Mouse (Mus musculus) heart, adult 11 months (tissue): Measurements from ENCODE around the gene Tmc2.

Experiments used
- DNase-seq: peaks from one replicate; pipeline ENCODE4 v3.0.0; 2022

The Tmc2 gene

DNA sequence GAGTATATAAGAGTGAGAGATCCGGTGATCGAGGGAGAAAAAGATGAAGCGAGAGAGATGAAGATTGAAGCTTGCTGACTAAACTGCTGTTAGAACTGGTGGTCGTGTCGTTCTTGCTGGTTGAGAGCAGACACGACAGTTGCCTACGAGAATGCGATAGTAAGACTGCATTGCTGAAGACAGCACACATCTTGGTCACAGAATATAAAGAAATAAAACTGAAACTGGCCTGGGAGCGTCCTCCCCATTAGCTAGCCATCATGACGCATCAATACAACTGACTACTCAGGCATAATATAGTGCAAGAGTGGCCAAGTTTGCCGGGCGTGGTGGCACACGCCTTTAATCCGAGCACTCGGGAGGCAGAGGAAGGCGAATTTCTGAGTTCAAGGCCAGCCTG lies at the start of gene Tmc2:
TSS of gene Tmc2 (plus strand) at position 301 of the 400 bp plus-strand sequence.
- no peak for DNase-seq

GRCm38 (mm10) chr2:130146089-130146668 lies 48.8 kb upstream of the Tmc2 start:
- DNase-seq = peak; percentile 73

- peak; percentile 76 for DNase-seq
Measured at GRCm38 (mm10) chr2:130155171-130155570, 39.8 kb upstream of the Tmc2 start.

DNA sequence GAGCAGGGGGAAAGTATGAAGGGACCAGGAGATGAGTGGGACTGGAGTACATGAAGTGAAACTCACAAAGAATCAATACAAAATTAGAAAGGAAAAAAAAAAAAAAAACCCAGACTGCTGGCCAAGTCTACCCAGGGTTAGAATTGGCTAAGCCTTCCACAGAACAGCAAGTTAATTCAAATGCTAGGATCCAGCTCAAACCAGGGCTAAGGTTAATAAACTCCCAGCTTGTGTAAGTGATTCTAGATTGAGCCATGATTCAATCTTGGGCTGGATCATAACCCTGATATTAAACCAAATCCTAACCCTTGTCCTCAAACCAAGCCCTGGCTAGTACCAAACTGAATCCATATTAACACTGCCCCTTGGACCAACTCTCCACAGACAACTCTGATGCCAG lies 39.1 kb upstream of the Tmc2 start:
- peak; percentile 23 for DNase-seq

DNA sequence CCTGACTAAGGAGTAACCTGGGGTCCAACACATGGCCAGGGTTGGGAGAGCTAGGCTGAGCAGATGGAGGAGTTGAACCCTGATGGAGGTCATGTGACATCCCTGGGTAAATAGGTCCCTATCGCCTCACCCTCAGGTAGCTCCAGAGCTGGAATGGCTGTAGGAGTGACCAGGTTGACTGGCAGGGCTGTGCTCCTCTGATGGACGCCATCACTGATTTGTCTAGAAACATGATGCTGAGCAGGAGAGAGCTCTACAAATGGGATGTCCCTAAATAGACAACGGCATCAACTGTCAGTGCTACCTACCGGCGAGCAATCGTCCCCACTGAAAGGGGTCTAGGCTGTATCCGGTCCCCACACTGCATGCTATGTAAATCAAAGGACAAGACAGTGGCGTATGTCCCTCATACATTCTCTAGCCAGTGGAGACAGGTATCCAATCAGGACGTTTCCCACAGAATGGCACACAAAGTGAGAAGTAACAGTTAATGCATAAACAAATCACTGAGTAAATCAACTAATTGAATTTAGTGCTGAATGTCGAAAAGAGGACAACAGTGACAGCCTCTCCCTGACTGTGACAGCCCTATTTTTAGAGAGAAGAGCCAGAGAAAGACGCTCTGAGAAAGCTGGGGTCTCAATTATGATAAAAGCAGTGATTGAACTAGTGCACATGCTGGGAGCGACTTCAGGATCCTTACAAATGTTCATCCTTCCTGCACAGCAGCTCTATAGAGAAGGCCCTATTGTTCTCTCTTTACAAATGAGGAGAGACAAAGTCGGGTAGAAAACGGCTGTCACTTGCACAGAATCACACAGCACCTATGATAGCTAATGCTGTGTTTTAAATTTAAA lies 37.5 kb upstream of the Tmc2 start:
- DNase-seq = peak; percentile 85

DNA sequence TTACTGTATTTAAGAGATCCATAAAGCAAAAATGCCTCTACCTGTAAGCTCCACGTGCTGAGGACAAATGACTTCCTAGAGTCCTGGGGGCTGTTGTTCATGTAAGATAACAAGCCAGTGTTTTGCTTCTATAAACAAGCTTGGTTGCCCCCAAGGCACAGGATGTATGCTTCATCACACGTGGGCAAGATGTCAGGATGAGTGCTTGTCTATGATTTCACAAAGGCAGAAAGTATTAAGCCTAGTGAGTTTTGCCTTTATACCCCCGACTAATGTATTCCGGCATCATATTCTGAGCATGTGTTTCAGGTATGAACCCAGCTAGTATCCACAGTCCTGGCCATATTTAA lies 36.9 kb upstream of the Tmc2 start:
- DNase-seq = peak; percentile 41

DNA sequence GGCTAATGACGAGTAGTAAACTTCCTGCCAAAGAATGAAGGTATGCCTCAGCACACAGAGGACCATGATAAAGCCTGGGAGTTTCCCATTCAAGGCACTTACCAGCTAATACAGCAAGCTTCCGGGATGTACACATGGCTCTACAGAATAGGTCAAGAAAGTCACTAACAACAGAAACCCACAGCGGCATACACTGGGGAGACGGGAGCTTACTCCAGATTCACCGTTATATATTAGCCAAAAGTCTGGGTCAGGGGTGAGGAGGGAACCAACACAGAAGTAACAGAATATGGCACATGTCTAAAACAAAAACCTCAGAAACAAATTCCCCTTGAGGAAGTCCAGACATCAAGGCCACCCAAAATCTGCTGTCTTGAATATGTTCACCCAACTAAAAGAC lies 32.3 kb upstream of the Tmc2 start:
- DNase-seq = peak; percentile 55

GRCm38 (mm10) chr2:130166311-130167214 lies 28.4 kb upstream of the Tmc2 start:
- DNase-seq = no peak

- DNase-seq = no peak
Measured at GRCm38 (mm10) chr2:130167861-130168260, 27.1 kb upstream of the Tmc2 start.

- no peak for DNase-seq
Measured at GRCm38 (mm10) chr2:130171674-130172073, 23.3 kb upstream of the Tmc2 start.

DNA sequence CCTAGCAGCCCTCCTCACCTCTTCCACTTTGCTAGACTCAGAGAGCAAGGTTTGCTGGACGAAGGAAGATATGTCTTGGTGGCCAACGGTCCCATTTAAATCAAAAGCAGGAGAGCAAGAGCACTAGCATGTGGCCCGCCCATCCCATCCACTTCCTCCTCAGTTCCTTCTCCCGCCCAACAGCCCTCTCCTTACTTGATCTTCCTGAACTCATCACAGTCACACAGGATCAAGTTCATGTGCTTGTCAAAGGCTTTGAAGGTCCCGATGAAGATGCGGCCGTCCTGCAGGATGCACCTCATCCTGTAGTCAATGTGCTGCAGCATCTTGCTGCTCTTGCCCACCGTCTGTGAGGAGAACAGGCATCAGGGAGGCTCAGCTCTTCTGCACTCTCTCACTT lies 18.2 kb upstream of the Tmc2 start:
- DNase-seq = peak; percentile 89

DNA sequence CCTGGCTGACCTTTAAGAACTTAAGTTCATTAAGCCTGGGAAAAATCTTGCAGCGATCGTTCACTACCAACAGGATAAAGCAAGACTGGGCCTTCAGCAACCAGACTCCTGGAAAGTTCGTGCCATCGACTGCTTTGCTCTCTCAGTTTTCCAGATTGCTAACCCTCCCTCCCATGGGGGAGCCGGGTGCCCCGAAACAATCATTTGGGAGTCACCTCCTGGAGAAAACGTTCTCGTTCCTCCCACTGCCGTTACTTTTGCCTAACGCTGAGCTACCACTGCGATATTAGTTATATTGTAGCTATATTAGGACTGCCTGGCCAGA lies 16.7 kb upstream of the Tmc2 start:
- DNase-seq = no peak

GRCm38 (mm10) chr2:130178706-130179506 lies 16.1 kb upstream of the Tmc2 start, which contains the start of gene Snrpb:
TSS of gene Snrpb (minus strand) at chr2:130179403.
- peak; percentile 98 for DNase-seq

GRCm38 (mm10) chr2:130179507-130180019 lies 15.4 kb upstream of the Tmc2 start:
- DNase-seq = no peak

DNA sequence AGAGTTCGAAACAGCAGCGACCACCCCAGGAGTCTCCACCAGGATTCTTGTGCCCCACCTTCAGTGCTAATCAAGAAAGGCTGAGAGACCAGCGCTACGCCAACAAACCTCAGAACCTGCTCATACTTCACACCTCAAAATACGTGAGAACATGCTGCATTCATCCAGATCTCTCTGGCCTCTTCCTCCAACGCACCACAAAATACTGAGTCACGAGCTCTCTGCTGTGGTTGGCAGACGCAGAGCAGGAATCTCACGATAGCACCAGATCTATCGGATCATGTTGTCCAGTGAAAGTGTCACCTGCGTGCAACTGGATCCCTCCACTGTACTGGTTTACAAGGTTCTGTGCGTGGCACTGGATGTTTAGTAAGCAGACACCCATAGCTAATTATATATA lies 6.6 kb upstream of the Tmc2 start:
- peak; percentile 73 for DNase-seq

- peak; percentile 85 for DNase-seq
Measured at GRCm38 (mm10) chr2:130200961-130201360, 6.0 kb downstream of the Tmc2 start.

- DNase-seq = peak; percentile 65
Measured at GRCm38 (mm10) chr2:130207376-130207775, 12.4 kb downstream of the Tmc2 start.

GRCm38 (mm10) chr2:130207996-130208395 lies 13.0 kb downstream of the Tmc2 start:
- DNase-seq = peak; percentile 23

DNA sequence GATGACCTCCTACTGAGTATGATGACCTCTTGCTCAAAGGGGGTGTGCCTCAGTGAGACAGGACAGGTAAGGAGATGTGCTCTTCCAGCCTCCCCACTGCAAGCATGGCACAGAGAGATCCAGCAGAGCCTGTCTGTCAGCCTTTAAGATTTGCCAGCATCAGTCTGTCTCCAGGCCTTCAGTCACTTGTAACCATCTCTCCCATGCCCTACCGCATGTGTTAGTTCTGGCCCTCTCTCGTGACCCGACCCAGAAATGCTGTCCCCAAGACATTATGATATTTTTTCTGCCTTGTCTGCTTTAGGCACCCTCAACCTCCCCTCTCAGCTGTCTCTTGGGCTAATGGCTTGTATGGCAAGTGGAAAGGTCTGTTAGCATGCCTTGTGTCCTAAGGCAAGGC lies 14.6 kb downstream of the Tmc2 start:
- peak; percentile 78 for DNase-seq

GRCm38 (mm10) chr2:130211581-130211980 lies 16.6 kb downstream of the Tmc2 start:
- DNase-seq = peak; percentile 71

GRCm38 (mm10) chr2:130246912-130247311 lies 51.9 kb downstream of the Tmc2 start:
- DNase-seq = no peak

- no peak for DNase-seq
Measured at GRCm38 (mm10) chr2:130248226-130248625, 53.2 kb downstream of the Tmc2 start.
